Mouse (Mus musculus): ENCODE measurements around the gene Pcp4l1. TPM values are rescaled to one million over a fixed set of nuclear protein-coding genes. Genes with fewer than 3 reads are reported as not detected.

The Pcp4l1 gene
- total RNA-seq, 2 experiments from 2014 or later = 16.9 to 18.0 TPM

- peak; percentile 87 to 88 for DNase-seq (ENCODE audit: low spot score in 2 of 2)
These were observed 26.4 kb upstream of the Pcp4l1 start, which contains the start of gene Tomm40l for GRCm38 (mm10) chr1:171222238-171223155. TSS of gene Tomm40l (minus strand) at chr1:171222514.

DNA sequence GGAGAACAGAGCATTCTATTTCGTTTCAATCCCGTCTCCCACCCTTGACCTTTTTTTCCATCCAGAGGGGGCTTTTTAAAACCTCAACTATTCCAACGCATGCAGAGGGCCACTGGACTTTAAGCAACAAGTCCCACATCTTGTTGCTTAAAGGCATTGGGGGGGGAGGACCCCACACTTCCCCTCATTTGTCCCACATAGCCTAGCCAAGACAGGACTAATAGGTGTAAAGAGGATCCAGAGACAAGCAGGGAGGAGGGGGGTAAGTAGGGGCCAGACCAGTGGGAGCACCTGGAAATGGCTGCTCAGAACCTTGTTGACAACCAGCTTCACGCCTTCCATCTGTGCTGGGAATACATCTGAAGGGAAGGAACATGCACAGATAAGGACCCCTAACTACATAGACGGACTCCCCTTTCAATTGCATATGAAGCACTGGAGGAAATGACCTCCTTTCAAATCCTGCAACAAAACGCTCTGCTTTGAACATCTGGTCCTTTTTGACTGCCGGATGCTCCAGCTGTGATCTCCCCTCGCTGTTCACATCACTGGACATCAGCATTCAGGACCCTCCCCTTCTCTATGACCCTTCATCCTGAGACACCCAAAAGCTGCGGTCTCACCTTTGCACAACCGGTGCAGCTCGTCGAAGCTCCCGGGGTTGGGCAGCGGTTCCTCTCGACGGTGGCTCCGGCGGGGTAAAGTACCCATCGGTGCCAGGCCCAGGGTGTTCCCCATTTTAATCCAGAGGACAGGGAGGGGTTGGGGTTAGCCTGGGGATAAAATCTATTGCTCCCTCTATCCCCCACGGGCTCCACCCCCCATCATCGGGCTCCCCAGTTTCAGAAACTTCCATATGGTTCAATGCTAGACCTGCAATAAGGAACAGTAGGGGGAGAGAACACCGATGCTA is 25.5 kb upstream of the Pcp4l1 start:
- DNase-seq (ENCODE audit: low spot score in 2 of 2) = peak in 1 of 2 experiments; percentile 30

DNA sequence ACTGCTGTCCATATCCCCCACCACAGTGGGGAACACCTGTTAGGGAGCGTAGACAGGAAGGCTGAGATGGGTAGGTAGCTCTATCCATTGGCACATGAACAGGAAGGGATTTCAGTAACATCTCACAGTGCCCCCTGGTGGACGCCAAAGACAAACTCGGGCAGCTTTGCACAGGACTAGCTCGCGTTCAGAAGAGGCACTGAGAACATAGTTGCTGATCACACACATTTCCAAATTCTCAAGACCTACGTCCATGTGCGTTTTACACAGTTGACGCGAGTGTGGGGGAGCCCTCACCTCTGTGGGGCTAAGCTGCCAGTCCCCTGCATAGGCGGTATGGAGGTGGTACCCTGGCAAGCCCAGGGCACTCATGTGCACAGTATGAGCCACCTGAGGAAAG is 24.8 kb upstream of the Pcp4l1 start:
- peak; percentile 91 to 94 for DNase-seq (ENCODE audit: low spot score in 2 of 2)

GRCm38 (mm10) chr1:171216241-171216955 is 20.3 kb upstream of the Pcp4l1 start:
- DNase-seq (ENCODE audit: low spot score in 2 of 2) = no peak

- DNase-seq (ENCODE audit: low spot score in 2 of 2) = no peak
These were observed 17.9 kb upstream of the Pcp4l1 start, which contains the start of gene Nr1i3 for GRCm38 (mm10) chr1:171213801-171214496. TSS of gene Nr1i3 (plus strand) at chr1:171213970.

DNA sequence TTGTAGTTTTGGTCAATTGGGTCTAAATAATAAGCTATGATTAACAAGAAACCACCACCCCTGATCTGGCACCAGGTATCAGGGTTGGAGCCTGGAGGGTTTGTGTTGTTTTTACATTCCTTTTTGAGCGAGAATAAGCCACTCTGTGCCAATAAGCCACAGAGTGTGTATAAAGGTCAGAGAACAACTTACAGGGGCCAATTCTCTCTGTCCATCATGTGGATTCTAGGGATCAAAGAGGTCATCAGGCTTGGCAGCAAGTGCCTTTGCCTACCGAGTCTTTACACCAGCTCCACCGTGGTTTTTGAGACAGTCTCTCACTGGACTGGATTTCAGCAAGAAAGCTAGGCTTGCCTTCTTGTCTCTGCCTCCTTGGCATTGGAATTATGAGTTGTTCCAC is 16.8 kb upstream of the Pcp4l1 start:
- DNase-seq (ENCODE audit: low spot score in 2 of 2) = no peak

GRCm38 (mm10) chr1:171209409-171209808 is 13.3 kb upstream of the Pcp4l1 start:
- no peak for DNase-seq (ENCODE audit: low spot score in 2 of 2)

GRCm38 (mm10) chr1:171205704-171206493 is 9.8 kb upstream of the Pcp4l1 start:
- DNase-seq (ENCODE audit: low spot score in 2 of 2) = no peak

DNA sequence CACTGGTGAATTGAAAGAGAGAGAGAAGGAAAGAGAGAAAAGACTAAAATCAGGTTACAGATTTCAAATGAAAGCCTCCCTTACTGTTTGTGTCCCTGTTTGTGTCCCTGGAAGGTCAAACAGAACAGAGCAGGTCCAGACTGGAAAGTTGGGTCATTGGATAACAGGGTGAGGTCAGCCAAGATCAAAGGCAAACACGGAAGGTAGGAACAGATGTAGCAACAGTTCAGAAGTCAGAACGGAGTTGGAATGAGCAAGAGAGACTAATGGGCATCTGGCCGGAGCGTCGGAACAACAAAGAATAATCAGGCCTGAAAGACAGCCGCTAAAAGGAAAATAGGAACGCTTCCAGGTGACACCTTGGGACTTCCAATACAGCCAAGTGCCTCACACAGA is 8.2 kb upstream of the Pcp4l1 start:
- DNase-seq (ENCODE audit: low spot score in 2 of 2) = no peak

DNA sequence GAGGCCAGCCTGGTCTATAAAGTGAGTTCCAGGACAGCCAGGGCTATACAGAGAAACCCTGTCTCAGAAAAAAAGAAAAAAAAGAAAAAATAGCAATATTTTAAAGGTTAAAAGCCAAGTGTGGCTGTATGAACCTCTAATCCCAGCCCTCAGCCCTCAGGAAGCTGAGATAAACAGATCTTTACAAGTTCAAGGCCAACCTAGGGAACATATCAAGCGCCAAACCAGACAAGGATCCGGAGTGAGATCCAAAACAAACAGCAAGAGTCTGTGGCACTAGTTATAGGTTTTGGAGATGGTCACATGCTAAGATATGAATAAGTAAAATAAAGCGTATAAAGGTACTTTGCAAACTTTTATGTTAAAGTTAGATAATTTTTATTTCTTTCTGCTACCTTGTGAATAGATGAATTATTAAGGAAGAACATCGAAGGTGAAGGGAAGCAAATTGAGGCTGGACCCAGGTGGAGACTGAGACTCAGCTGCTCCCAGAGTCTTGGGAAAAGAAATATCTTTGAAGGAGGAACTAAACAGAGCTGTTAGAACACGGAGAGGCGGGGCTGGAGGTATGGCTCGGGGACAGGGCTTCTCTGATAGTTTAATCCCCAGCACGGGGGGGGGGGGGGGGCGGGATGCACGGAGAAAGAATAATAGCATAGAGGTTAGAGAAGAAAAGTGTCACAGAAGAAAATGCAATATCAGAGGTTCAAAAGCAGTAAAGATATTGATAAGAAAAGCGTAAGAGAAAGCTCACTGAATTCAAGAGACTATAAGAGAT is 7.6 kb upstream of the Pcp4l1 start:
- DNase-seq (ENCODE audit: low spot score in 2 of 2) = no peak

DNA sequence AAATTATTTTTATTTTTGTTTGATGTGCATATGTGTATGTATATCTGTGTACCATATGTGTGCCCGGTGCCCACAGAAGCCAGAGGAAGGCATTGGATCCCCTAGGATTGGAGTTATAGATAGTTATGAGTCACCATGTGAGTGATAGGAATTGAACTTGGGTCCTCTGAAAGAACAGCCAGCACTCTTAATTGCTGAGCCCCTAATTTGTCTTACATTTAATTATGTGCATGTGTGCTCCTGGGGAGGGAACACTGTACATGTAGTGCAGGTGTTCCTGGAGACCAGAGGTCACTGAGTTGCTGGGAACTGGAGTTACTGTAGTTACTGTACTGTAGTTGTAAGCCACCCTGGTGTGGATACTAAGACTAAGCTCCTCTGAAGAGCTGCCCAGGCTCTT is 4.7 kb upstream of the Pcp4l1 start:
- no peak for DNase-seq (ENCODE audit: low spot score in 2 of 2)

- no peak for DNase-seq (ENCODE audit: low spot score in 2 of 2)
These were observed 3.5 kb upstream of the Pcp4l1 start for GRCm38 (mm10) chr1:171199532-171199931.

- no peak for DNase-seq (ENCODE audit: low spot score in 2 of 2)
These were observed 834 bp downstream of the Pcp4l1 start for GRCm38 (mm10) chr1:171195046-171195822.

GRCm38 (mm10) chr1:171193911-171194830 is 1.9 kb downstream of the Pcp4l1 start:
- DNase-seq (ENCODE audit: low spot score in 2 of 2) = no peak

DNA sequence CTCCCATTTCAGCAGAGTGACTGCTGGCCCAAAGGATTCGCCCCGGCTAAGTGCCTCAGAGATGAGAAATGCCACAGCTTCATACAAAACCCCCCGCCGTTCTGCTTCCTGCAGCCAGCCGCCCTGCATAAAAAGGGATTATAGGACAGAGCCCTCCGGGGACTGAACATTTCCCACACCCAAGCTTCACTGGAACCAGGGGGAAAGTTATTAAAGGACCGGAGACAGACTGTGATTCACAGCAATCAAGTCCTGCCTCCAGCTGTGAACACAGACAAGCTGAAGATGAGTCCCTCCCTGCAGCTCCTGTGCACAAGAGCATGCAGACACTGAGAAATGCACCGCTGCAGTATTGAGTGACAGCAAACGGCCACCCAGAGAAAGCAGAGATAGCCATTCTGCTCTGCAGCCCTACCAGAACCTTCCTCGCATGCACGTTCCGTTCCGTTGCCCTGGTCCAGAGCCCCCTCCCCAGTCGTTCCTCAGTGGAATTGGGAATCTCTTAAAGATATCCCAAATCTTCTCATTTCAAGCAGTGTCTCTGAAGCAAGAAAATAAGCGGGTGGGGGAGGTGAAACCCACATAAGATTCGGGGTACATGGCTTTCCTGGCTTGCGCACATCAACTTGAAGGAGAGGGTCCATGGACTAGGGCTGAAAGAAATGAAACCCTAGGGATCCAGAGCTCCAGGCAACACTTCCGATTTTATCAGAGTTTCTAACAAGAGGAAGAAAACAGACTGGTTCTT is 2.8 kb downstream of the Pcp4l1 start:
- no peak for DNase-seq (ENCODE audit: low spot score in 2 of 2)

- DNase-seq (ENCODE audit: low spot score in 2 of 2) = no peak
These were observed 3.8 kb downstream of the Pcp4l1 start for GRCm38 (mm10) chr1:171192283-171192682.
